Mouse (Mus musculus): ENCODE measurements around the gene Mgat4d. TPM values are rescaled to one million over a fixed set of nuclear protein-coding genes. Genes with fewer than 3 reads are reported as not detected.

Gene Mgat4d
- not detected in 2 replicates for polyA plus RNA-seq (2012; rRNA removed)

GRCm38 (mm10) chr8:83348263-83348662, at the start of gene Mgat4d:
Gene Mgat4d, plus strand, starts transcription at chr8:83348471.

DNA sequence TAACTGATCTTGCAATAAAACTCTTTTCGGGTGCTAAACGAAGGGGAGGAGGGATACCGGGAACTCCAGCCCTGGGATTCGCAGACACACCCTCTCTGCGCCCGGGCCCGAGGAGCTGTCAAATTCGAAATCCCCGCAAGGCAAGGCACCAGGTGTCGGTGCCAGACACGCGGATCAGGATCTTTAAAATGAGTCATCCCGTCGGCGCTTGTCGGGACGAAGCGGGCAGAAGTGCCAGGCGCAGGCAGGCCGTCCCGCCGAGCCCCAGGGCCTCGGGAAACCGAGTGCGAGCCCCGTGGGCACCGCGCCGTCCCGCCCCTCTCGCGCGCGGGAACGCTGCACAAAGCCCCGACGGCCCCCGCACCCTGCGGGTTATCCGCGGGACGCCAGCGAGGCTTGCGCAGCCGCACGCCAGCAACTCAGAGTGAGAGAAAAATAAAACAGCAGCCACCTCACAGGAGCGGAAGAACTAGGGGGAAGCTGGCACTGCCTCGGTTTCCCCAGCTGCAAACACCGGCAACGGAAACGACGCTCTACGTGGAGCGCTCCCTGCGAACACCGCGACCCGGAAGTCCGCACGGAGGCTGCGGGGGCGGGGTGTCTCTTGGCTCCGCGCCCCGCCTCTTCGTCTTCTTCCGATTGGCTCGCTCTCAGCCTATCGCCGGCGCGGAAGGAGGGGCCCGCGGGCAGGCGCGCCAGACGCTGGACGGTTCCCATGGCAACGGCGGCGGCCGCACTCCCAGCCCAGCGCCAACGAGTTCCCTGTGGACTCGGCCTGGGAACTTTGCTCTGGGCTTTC, 16.2 kb upstream of the Mgat4d start, which contains the start of gene Elmod2:
TSS of gene Elmod2 (minus strand) at position 588 of the 799 bp plus-strand sequence.

DNA sequence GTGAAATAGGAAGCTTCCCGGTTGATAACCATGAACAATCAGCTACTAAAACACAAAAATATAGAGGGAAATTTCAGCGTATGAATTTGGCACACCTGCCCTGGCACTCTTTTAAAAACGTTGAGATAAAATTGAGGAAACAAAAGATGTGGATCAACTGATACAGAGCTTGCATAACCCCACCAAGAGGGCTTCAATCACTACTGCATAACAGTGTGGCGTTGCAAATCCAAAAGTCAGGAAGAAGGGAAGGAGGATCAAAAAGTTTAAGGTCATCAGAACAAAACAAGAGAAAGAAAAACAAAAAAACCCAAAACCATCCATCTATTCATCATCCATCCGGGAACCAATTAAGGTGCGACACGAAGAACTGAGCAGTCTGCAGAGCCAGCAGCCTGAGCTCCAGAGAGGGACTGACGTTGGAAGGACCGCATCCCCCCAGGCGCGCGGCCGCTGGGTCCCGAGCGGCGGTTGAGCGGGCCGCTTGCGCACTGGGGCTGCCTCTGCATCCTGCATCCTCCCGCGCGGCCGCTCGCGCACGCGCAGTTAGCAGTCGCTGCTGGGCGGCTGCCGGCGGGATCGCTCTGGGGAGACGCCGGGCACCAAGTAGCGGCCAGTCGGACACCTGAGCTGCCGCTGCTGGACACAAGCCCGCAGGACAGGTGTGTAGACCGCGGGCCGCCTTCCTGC, 41.2 kb downstream of the Mgat4d start, which contains the start of gene Clgn:
TSS of gene Clgn (plus strand) at position 552 of the 690 bp plus-strand sequence.

Other genes with a start within 250 kb of the Mgat4d start
- 23.0 and 32.5 TPM in 2 replicates for gene Tbc1d9, start 183.1 kb upstream of the Mgat4d start, polyA plus RNA-seq (2012; rRNA removed)
- 1.3 and 1.4 TPM in 2 replicates for gene Gm10645, start 182.3 kb upstream of the Mgat4d start, polyA plus RNA-seq (2012; rRNA removed)
- gene Ucp1, start 58.1 kb upstream of the Mgat4d start, polyA plus RNA-seq (2012; rRNA removed): 0.10 and 0.25 TPM in 2 replicates
- gene Elmod2, start 16.0 kb upstream of the Mgat4d start, polyA plus RNA-seq (2012; rRNA removed): 18.1 and 20.4 TPM in 2 replicates
- 3.0 and 4.8 TPM in 2 replicates for gene Clgn, start 41.4 kb downstream of the Mgat4d start, polyA plus RNA-seq (2012; rRNA removed)
- gene Scoc, start 109.9 kb downstream of the Mgat4d start, polyA plus RNA-seq (2012; rRNA removed): 102 and 133 TPM in 2 replicates
- gene Olfr370, start 187.3 kb downstream of the Mgat4d start, polyA plus RNA-seq (2012; rRNA removed): not detected in 2 replicates
- 266 and 476 TPM in 2 replicates for gene Ndufb7, start 218.2 kb downstream of the Mgat4d start, polyA plus RNA-seq (2012; rRNA removed)